Mouse (Mus musculus) cerebellum, postnatal 10 days (tissue): ENCODE results near the gene Prkg1.
"Not testable (repeated sequence)": the region's sequence is repeated elsewhere in the genome, so short reads cannot be mapped to it uniquely, and the experiment has no call there.

ENCODE experiments used
- DNase-seq, 2 experiments: peaks; one replicate each; pipeline ENCODE4 v3.0.0; 2021; ENCODE audit warnings: mixed read lengths in 2 of 2

Prkg1 gene

DNA sequence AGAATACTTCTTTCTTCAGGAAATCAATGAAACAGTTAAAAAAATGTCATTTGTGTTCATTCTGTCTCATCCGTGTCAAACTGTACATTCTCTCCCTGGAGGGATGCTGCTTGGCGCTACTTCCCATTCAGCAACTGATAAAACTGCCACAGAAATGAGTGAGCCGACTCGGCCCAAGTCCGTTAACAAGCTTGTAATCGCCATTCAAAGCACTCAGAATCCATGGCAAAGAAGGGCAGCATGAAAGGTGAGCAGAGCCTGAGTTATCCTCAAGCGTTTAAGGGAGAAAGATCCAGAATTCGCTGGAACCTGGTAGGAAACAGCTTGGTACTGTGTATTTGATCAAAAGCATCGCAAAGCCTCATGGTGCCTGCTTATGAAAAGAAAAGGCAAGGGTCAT is 339.6 kb downstream of the Prkg1 start:
- DNase-seq = peak in 1 of 2 experiments; percentile 10

DNA sequence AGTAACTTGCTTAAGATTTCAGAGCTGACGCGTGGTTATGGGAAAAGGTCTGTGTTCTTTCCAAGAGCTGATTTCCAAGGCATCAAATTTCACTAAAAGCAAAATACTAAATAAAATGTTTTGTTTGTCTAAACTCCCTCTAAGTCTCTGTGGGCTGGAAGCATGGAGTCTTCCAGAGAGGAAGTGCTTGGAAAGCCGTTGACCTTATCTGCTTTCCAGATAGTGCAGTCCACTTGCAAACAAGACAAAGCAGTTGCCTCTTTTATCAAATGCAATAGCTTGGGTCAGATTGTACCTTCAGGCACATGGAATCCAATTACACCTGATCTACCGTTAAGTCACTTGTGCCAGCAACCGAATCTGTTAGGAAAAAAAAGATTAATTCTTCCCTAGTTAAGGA is 340.5 kb downstream of the Prkg1 start:
- no peak for DNase-seq

GRCm38 (mm10) chr19:31413571-31413970 is 351.3 kb downstream of the Prkg1 start:
- no peak for DNase-seq

GRCm38 (mm10) chr19:31396096-31396495 is 368.7 kb downstream of the Prkg1 start:
- DNase-seq = no peak

DNA sequence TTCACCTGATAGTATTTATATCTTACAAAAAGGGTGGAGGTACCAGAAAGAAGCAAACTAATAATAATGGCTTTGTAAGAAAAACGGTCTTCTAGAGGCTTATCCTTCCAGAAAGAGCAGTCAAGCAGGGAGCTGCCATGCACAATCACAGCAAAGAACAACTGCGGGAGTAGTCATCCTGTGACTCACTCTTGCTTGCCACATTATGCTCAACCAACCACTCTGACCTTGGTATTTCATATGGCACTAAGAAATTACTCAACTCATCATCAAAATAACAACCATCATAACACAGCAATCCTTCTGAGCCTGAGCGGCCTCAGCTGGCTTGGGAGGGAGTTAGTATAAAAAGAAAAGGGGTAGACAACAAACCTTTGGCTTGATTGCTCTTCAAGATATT is 379.5 kb downstream of the Prkg1 start:
- DNase-seq = no peak

GRCm38 (mm10) chr19:31383881-31384280 is 381.0 kb downstream of the Prkg1 start:
- DNase-seq = peak; percentile 49 to 56

GRCm38 (mm10) chr19:31370106-31370505 is 394.7 kb downstream of the Prkg1 start:
- DNase-seq = no peak

- no peak for DNase-seq
These were observed 395.7 kb downstream of the Prkg1 start for GRCm38 (mm10) chr19:31369116-31369515.

- no peak for DNase-seq
These were observed 402.8 kb downstream of the Prkg1 start for GRCm38 (mm10) chr19:31362051-31362450.

GRCm38 (mm10) chr19:31361575-31361974 is 403.3 kb downstream of the Prkg1 start:
- peak in 1 of 2 experiments; percentile 10 for DNase-seq

DNA sequence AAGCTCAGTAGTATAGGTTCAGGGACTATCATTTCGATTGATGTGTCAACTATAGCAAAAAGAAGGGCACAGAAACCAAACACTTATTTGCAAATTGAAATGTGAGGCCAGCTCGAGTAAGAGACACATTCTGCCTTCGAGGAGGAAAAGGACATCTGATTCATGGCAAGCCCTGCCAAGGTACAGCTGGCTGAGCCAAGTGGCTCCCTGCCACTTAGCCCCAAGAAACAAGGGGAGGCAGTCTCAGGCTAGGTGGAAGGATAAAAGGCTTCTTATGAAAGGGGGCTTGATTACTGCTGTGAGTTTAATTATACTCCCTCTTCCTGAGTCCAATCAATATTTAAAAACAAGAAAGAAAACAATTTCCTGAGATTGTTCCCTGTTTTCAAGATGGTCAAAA is 403.7 kb downstream of the Prkg1 start:
- DNase-seq = peak; percentile 80 to 88

DNA sequence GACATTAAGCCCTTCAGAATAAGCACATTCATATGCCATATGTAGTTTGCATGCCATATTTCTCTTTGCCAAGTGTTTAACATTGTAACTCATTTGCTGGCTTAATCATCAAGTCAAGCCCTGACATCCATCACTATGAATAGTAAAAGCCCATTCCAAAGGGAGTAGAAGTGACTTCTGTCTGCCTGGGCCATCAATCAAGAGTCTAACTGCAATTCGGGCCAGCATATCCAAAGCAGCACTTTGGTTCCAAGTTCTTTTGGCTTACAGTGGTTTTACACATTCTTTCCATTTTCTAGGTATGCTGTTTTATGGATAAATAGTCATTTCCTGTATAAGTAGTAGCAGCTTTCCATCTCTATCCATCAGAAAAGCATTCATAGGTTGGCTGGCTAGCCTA is 409.9 kb downstream of the Prkg1 start:
- DNase-seq = no peak

DNA sequence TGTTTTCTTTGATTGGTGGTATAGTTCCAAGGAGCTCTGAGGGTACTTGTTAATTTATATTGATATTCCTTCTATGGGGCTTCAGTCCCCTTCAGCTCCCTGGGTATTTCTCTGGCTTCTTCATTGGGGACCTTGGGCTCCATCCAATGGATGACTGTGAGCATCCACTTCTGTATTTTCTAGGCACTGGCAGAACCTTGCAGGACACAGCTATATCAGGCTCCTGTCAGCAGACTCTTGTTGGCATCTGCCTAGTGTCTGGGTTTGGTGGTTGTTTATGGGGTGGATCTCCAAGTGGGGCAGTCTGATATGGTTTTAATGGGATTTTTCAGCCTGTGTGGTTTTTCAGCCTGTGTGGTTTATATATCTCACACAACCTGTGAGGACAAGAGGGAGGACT is 412.0 kb downstream of the Prkg1 start:
- not testable (repeated sequence) for DNase-seq

GRCm38 (mm10) chr19:31351796-31352195 is 413.0 kb downstream of the Prkg1 start:
- peak in 1 of 2 experiments; percentile 13 for DNase-seq

- DNase-seq = peak; percentile 84 to 89
These were observed 422.7 kb downstream of the Prkg1 start for GRCm38 (mm10) chr19:31342150-31342549.

- peak in 1 of 2 experiments; percentile 10 for DNase-seq
These were observed 423.9 kb downstream of the Prkg1 start for GRCm38 (mm10) chr19:31340898-31341297.

DNA sequence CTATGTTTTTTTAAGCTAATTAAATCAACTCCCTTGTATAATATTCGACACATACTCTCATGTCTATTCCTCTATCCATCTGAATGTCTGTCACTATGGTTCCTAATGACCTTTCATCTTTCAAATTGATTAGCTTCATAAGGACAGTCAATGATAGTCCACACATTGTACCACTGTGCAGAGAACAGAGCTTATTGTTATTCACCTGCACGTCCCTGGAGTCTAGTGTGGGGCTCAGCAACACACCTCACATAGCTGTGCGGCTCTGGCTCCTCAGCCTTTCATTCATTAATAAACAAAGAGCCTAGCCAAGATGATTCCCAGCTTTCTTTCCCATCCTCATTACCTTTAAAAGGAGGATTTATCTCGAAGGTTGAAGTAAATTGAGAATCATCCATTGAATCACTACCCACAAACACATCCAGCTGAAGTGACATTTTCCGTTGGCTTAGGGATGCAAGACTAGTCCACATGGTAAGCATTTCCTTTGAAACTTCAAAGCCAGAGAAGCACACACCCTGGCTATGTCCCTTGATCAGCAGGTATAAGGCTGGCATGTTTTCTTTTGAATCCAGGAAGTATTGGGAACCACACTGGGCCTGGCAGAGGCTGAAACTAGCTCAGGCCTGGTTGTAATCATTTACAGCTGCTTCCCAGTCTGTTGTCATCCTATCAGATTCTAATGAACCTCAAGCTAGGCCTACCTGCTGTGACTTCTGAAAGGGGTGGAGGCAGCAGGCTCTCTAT is 426.3 kb downstream of the Prkg1 start:
- no peak for DNase-seq

- no peak for DNase-seq
These were observed 427.0 kb downstream of the Prkg1 start for GRCm38 (mm10) chr19:31337863-31338217.

DNA sequence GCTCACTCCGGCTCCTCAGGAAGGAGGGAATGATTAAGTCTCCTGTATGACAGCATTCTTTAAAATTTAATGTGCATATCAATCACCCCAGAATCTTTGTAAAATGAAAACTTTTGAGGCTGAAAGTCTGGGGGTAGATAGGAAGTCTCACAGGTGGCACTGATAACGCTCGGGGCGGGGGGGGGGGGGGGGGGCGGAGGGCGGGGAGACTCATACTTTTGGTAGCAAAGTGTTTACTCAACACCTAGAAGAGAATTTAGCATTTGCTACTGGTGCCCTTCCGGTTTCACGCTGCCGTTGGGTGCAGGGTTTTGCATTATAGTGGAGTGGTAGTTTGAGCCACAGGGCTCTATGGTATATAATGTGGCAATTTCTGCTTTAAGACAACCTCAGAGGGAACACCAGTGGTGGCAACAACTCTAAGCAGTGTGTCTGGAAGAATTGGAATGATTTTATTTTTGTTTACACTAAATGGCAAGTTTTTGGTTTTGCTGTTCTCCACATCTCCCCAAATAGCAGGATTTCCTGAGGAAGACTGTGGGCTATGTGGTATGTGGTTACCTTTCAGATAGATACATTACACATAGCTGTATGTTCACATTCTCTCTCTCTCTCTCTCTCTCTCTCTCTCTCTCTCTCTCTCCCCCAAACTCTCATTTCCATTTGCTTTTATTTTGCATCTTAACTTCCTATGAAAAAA is 427.5 kb downstream of the Prkg1 start:
- no peak for DNase-seq

DNA sequence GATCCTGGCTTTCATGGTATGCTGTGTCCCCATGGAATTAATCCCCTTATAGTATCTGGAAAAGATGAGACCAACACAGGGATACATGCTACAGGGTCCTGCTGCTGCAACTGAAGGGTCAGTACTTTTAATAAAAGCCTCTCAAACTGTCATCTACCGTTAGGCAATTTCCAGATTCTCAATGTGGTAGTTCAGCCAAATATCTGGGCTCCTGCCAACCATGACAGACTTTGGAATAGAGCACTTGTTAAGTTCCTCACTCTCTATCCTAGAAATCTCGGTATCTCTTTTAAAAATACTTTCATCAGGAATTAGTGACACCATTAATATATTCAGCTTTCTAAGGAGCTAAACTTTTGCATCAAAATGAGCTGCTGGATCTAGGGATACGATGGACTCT is 428.5 kb downstream of the Prkg1 start:
- DNase-seq = peak; percentile 14 to 32

DNA sequence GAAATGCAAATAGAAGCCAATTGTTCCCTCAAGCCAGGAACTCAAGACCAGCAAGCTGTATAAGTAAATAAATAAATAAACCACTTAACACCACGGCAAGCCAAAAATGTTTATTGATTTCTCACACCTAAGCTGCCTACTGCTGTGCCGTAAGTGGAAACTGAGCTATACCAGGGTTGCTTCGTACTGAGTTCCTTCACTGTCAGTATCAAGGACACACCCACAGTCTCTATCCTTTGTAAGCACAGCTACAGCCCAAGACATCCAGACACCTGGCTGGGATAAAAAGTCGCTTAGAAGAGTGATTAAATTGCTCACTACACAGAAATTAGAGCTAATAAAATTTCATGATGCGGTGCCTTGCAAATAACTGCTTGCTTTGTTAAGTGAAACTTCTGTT is 434.9 kb downstream of the Prkg1 start:
- DNase-seq = no peak

- no peak for DNase-seq
These were observed 460.1 kb downstream of the Prkg1 start for GRCm38 (mm10) chr19:31304760-31305159.

DNA sequence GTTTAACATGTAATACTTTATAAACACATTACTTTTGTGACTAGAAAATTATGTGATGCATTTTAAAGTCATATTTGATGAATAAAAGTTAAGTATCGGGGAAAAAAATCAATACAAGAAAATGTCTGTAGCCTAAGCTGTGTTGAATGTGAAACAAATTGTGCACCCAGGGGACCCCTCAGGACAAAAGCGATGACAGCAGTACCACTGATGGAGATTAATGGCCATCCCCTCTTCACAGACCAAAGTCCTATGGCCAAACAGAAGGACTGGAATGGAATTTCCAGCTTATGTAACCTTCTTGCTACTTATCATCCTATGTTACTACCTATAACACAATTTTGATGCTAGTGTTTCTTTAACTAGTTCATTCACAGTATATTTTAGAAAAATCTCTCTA is 473.6 kb downstream of the Prkg1 start:
- no peak for DNase-seq

DNA sequence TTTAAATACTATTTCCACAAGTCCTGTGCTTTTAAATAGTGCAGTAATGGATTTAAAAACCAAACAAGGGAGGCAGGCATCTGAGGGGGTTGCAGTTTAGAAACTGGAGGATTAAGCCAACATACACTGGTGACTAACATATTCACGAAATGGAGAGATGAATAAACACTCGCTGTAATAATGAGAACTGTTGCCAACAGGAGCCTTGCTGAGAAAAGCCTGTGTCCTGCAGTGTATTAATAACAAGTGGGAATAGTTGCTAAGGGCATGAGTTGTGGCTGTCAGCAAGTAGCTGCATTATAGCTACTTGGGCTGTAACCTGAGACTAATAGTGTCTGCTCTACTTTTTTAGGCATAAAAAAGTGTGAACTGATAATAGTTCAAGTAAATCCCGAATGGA is 480.3 kb downstream of the Prkg1 start:
- peak; percentile 4 to 10 for DNase-seq

DNA sequence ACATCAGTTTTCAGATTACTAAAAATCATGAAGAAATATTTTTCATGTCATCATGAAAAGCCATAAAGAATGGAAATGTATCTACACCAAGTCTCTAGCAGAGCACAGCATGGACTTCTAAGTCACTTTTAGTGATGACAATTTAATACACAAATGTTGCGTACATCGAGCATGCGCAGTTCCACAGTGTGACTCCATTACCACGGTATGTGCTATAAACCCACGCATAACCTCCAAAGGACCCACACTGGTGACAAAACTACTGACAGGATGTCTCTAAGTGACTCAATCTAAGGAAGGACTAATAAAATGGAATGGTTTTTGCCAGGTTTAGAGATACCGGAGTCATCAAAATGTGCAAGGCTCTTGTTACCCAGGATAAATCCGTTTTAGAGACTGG is 480.7 kb downstream of the Prkg1 start:
- no peak for DNase-seq
